Mouse (Mus musculus) kidney, postnatal 14 days (tissue): ENCODE measurements around the gene Nbea.

Experiments
- DNase-seq: peaks from one replicate; pipeline ENCODE4 v3.0.0; 2022; ENCODE audit warnings: mixed read lengths

Nbea gene

DNA sequence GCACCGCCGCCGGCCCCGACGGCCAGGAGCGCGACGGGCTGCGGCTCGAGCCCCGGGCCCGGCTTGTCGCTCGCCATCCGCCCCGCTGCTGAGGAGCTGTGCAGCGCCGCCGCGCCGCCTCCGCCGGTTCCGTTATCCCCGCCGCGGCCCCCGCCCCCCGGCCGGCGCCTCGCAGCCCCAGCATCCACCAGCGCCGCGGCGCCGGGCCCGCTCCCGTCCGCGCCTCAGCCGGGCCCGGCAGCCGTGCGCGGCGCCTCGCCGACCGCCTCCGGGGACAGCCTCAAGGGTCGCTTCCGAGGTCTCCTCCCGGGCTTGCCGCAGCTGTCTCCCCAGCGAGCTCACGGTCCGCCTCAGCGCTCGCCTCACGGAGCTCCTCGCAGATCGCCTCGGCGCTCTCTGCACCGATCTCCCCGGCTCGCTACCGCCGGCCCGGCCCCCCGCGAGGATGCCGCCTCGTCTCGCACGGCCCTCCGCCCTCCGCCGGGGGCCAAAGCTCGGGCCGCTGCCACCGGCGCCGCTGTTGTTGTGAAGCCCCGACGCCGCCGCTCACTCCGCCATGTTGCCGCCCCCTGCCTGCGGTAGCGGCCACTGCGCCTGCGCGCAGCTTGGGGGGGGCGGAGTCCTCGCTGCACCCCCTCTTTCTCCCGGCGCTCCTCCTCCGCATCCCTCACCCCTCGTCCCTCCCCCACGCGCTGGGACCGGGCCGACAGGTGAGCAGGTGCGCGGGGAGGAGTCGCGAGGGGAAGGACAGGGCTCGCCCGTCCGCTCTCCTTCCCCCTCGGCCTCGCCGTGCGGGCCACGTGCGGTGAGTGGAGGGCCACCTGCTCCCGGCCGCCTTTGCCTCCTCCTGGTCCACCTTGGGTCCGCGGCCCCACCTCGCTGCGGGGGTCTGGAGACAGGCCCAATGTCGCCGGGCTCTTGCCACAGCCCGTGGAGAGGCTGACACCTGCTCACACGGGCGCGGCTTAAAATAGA is at the start of gene Nbea:
TSS of gene Nbea (minus strand) at position 543 of the 975 bp plus-strand sequence.
- peak; percentile 91 for DNase-seq

DNA sequence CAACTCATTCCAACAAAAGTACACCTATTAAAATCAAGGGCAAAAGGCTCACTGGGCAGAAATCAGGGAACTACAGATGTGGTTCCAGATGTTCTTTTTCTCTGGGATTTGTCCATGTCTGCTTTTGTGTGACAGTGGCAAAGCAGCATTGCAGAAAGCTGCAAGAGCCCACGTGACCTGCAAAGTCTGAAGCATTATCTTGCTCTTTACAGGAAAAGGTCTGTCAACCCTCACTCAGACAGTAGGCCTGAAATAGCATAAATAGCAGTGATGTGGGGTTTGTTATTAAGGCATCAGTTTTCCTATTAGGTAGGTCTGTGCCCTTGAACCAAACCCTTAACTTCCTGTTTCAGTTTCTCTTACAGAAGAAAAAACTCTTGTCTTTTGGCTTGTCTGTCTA is 45.8 kb upstream of the Nbea start:
- no peak for DNase-seq

DNA sequence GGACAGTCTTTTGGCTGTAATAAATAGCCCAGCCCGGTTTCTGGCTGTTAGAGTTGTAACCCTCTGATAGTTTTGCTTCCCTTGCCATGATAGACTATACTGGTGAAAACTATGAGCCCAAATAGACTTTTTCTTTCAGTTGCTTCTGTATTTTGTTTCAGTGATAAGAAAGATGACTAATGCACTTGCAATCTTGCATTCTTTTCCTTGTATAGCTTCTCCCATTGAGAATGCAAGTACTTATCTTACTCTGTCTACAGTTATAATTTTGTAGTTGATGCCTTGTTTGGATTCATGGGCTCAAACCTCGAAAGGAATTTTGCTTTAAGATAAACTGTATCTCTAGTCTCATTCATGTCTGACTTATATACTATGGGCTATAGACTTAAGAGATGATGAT is 32.5 kb upstream of the Nbea start:
- DNase-seq = no peak

- no peak for DNase-seq
These were observed 20.5 kb upstream of the Nbea start for GRCm38 (mm10) chr3:56203968-56204367.

GRCm38 (mm10) chr3:56188238-56188637 is 4.7 kb upstream of the Nbea start:
- DNase-seq = no peak

- DNase-seq = peak; percentile 6
These were observed 3.8 kb upstream of the Nbea start for GRCm38 (mm10) chr3:56187131-56187779.

- DNase-seq = no peak
These were observed 936 bp downstream of the Nbea start for GRCm38 (mm10) chr3:56182371-56183158.

DNA sequence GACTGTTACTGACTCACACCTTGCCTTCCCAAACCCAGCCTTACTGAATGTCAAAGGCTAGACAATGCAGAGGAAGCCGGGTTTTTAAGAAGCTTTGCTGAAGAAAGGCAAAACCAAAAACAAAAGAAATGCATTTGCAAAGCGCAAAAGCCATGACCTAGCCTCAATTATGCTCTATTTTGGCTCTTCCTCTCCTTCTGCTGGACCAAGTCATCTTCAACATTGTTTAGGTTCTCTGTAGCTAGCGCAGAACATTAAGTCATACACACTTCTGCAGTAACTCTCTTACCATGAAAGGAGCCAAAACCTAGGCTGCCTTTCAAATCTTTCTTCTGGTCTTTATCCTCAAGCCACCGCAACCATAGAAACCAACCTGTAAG is 1.5 kb downstream of the Nbea start:
- DNase-seq = no peak

DNA sequence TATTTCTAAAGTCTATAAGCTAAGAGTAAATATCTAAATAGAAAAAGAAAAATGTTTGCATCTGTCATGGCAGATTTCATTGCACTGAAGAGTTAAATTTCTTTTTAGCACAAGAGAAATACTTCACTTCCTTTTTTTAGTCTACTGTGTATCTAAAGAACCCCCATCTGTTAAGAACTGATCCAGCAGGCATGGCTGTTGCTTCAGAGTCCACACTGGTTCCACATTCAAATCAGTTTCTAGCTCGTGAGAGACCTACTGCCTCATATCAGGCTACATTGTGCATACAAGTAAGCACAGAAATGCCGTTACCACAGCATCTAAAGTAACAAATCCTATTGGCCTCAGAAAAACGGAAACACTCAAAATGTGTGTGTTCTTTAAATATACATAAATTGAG is 2.5 kb downstream of the Nbea start:
- no peak for DNase-seq

- no peak for DNase-seq
These were observed 25.6 kb downstream of the Nbea start for GRCm38 (mm10) chr3:56157864-56158263.

GRCm38 (mm10) chr3:56126674-56127073 is 56.8 kb downstream of the Nbea start:
- DNase-seq = no peak

GRCm38 (mm10) chr3:56116647-56117046 is 66.9 kb downstream of the Nbea start:
- no peak for DNase-seq

DNA sequence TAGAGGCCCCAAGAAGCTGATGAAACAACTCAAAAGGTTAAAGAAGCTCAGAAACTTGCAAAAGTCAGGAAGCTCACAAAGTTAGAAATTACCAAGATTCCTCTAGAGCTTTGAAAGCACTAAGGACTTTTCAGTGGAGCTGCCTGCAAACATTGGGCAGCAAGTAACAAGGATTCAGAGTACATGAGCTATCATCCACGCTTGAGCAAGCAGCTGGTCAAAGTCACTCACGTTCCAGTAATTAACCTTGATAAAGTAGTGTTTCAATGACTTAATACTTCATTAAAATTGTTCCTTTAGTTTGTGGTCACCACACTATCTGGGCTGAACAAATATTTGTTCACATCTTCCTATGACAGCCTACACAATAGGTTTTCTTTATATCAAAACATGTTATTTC is 75.4 kb downstream of the Nbea start:
- no peak for DNase-seq

DNA sequence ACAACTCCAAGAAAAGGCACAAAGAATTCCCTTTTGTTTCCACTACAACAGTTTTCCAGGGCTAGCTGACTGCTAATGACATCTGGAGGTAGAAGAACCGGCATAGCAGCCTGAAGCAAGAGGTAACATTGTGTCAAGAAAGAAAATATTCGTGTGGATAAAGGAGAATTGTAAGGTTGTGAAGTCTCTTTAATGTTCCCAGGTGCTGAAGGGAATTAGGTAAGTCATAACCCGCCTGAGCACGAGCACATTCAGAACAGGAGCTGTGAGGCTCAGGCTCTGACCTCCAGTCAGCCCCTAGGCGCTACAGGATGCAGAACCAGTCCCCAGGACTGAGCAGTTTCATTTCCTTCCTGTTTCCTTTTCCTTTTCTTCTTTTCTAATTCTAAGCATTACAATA is 86.4 kb downstream of the Nbea start:
- DNase-seq = no peak

DNA sequence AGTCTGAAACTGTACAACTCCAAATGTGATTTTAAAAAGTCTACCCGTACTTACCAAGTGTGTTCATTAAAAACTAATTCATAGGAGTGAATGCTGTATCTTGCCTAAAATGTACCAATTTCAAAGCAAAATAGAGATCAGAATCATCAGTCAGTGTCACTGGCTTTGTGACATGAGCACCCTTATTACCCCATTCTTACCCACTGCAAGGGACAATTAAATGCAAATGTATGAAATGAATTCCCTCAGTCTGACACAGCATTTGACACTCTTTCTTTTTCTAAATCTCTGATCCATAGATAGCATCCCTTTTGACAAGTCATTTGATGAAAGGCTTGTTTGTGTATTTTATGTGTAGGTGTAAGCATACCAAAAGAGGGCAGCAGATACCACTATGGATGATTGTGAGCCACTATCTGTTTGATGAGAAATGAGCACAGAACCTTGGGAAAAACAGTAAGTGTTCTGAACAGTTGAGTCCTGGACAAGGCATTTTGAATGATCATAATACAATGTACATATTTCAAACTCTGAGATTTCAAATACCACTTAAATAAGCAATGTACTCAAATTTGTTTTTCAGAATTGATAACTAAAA is 104.4 kb downstream of the Nbea start:
- DNase-seq = peak; percentile 22

DNA sequence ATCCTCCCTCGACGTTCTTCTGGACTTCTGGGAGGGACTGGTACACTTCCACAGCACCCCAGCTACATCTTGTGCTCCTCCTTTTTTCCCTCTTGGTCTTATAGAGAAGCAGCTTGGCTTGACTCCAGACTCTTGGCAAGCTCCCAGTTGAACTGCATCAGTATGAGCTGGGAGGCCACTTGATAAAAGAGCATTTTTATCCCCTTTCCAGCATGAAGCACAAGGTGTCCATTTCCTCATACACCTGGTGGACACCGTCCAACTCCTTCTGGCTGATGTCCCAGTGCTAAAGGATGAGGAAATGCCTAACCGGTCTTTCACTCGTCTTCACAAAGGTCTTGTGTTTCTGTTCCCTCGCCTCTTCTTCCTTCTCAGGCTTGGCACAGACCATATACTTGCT is 115.7 kb downstream of the Nbea start:
- DNase-seq = peak; percentile 7

GRCm38 (mm10) chr3:56066360-56067040 is 117.0 kb downstream of the Nbea start:
- DNase-seq = no peak

DNA sequence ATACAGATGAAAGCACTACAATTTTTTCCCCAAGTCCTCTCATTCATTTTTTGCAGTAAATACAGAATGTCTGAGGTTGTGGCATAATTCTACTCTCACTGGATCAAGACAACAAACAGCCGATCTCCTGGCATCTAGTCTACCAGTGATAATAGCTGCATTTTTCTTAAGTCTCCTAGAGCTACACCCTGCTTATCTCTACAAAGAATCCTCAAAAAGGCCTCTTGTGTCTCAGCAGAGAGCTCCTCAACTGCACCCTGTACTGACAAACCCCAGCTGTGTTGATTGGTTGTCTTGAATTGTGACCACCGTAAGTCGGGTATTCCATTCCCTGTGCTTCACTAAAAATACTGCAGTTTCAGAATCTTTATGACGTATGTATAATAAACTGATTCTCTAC is 118.3 kb downstream of the Nbea start:
- no peak for DNase-seq

GRCm38 (mm10) chr3:56045659-56046336 is 137.7 kb downstream of the Nbea start:
- no peak for DNase-seq

GRCm38 (mm10) chr3:56043091-56043490 is 140.4 kb downstream of the Nbea start:
- no peak for DNase-seq

DNA sequence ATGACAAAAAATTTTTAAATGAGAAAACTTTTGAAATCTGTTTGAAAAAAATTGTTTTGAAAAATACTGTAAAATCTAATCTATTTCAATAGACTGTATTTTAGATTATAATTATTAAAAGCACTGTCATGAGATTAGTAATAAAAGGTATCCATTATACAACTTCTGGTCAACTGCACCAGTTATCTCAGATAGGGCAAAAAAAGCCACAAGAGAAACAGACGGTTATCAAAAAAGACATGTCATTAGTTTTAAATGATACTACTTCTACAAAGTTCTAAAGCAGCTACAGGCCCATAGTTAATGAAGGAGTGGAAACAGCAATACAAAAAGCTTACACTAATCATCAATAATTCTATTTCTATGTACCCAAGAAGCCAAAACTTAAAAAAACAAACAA is 144.0 kb downstream of the Nbea start:
- DNase-seq = no peak

DNA sequence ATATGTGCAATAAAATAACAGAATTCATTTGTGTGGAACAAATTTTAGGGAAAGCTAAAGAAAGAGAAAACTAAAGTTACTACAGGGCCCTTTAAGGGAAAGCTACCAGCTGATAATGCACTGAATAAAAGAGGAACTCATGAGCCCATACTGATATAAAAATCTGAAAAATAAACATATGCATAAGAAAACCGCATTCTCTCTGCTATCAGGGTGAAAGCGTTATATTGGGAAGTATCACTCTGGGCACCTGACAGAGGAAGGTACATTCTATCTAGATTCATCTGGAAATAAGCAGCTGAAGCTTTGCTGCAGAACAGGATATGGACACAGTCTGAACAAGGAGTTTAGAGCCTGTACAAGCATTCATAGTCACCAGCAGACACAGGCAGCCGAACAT is 148.9 kb downstream of the Nbea start:
- DNase-seq = no peak
